ENCODE assay signal across 8 mouse cellular contexts in the genomic region with DNA sequence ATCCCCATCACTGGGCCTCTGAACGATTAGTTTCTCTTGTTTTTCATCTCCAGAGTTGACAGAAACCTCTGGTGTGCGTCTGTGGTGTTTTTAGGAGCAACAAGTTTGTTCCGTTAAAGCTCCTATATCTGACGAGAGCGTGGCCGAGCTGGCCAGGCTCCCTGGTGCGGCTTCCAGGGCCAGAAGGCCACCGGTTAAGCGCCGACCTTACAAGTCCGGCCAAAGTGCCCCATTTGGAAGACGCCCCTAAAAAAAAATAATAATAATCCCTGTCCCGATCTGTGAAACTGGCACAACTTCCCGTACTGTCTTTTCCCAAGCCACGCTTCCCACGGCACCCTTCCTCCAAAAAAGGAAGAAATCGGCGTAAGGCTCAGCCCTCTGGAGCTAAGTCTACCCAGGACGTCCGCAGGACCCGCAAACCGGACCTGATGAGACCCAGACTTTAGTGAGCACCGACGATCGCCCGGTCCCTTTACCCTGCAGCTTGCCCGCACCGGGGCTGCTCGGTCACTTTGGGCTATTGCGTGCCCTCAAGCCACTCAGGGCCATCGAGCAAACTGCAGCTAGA. TPM values are rescaled to one million over a fixed set of nuclear protein-coding genes. Genes with fewer than 3 reads are reported as not detected.
DNase-seq lines count a peak whose midpoint lies in the region; ATAC-seq lines count a peak whose summit lies in the region.

No protein-coding gene starts in this region.

- WGBS in forebrain, embryonic 10.5 days: 1% methylated on average over 31 of the region's 31 CpGs
- 1% methylated on average over 31 of the region's 31 CpGs for WGBS in intestine, embryonic 14.5 days

- peak overlapping the region; percentile 78 for H3K9ac ChIP-seq in intestine, embryonic 14.5 days (ENCODE audit: low read length)

- H3K9me3 ChIP-seq in forebrain, embryonic 10.5 days: no peaks in the 10 kb centered on the region
- no peaks in the 10 kb centered on the region for H3K9me3 ChIP-seq in intestine, embryonic 14.5 days (ENCODE audit: control insufficient read depth, low read length)

- peak overlapping the region; percentile 89 for H3K27ac ChIP-seq in forebrain, embryonic 10.5 days
- peak overlapping the region; percentile 81 for H3K27ac ChIP-seq in intestine, embryonic 14.5 days (ENCODE audit: low read depth)

- no peak for DNase-seq in cerebellum, adult 9-11 months
- DNase-seq in CD4-positive helper T cell, adult 2 months (ENCODE audit: low read depth, low spot score): peak; percentile 31
- DNase-seq in forebrain, embryonic 10.5 days (ENCODE audit: extremely low spot score, low spot score): no peak
- DNase-seq in intestine, embryonic 14.5 days (ENCODE audit: low spot score): peak; percentile 71
- DNase-seq in lung, postnatal 14 days: peak; percentile 44
- DNase-seq in yolk sac, embryonic 10.5 days (ENCODE audit: low spot score): peak; percentile 58
- DNase-seq in thymus, postnatal 25 days: no peak

- H3K27me3 ChIP-seq in forebrain, embryonic 10.5 days (ENCODE audit: poor library complexity, severe bottlenecking): peaks cover 22% of the 10 kb centered on the region
- no peaks in the 10 kb centered on the region for H3K27me3 ChIP-seq in intestine, embryonic 14.5 days (replicated peaks; ENCODE audit: control insufficient read depth, insufficient read depth, low read length)

- H3K4me2 ChIP-seq in intestine, embryonic 14.5 days (ENCODE audit: low read length): peak overlapping the region; percentile 57

- H3K4me1 ChIP-seq in forebrain, embryonic 10.5 days: peaks cover 62% of the 10 kb centered on the region
- H3K4me1 ChIP-seq in intestine, embryonic 14.5 days (replicated peaks; ENCODE audit: control insufficient read depth, insufficient read depth, low read length): peaks cover 39% of the 10 kb centered on the region

- peak overlapping the region; percentile 67 for H3K4me3 ChIP-seq in forebrain, embryonic 10.5 days
- peak overlapping the region; percentile 95 for H3K4me3 ChIP-seq in intestine, embryonic 14.5 days (ENCODE audit: low read depth, low read length)

- ATAC-seq in cerebellum, adult (ENCODE audit: insufficient number of reproducible peaks, low FRiP score, low TSS enrichment): 0 out of 2 replicates have a peak, but pooled peaks have one; percentile 10
- peak; percentile 6; the same call in 1 of the 2 replicates for ATAC-seq in intestine, embryonic 14.5 days (replicated peaks; ENCODE audit: low FRiP score, low TSS enrichment, low read depth)

- H3K36me3 ChIP-seq in forebrain, embryonic 10.5 days (replicated peaks): no peaks in the 10 kb centered on the region
- H3K36me3 ChIP-seq in intestine, embryonic 14.5 days (ENCODE audit: control insufficient read depth, insufficient read depth, low read length): no peaks in the 10 kb centered on the region

RNA-seq across cellular contexts. Expression of gene Rassf3, which starts 1.0 kb away (rescaled TPM):
- 10.6 and 12.2 TPM in 2 replicates for polyA plus RNA-seq in forebrain, embryonic 10.5 days (2016; fragmentation: Nextera tagmentation; extraction: Ambion mirVana)
- 20.9 and 24.6 TPM in 2 replicates for polyA plus RNA-seq in intestine, embryonic 14.5 days (2014; fragmentation: Nextera tagmentation; extraction: Ambion mirVana)

Comparison
In these comparisons a context has a peak if more than half of its experiments do, and no peak if none do; other contexts are left out.
1. DNase-seq: peak in CD4-positive helper T cell, adult 2 months (single experiment), intestine, embryonic 14.5 days (single experiment), lung, postnatal 14 days (single experiment) and yolk sac, embryonic 10.5 days (single experiment); none in cerebellum, adult 9-11 months (single experiment), forebrain, embryonic 10.5 days (single experiment) and thymus, postnatal 25 days (single experiment).